Mouse (Mus musculus) MEL (cell line): ENCODE measurements around the gene Rln1. TPM values are rescaled to one million over a fixed set of nuclear protein-coding genes. Genes with fewer than 3 reads are reported as not detected.

Experiments used
- DNase-seq: peaks from one replicate; pipeline ENCODE4 v3.0.0; 2011; ENCODE audit warnings: low read depth, low spot score
- H3K27ac ChIP-seq: 2 replicates; pipeline ENCODE4 v1.5.1; 2012; ENCODE audit warnings: low read depth, mild to moderate bottlenecking, control low read depth, low read length, moderate library complexity; ENCODE audit not compliant: control insufficient read depth
- H3K27me3 ChIP-seq, 2 experiments: fragments of 150-350 bp in 1 of 2; sonication (generic) in 1 of 2; 2 replicates each; pipeline ENCODE4 v1.6.1; 2012; ENCODE audit warnings: low read length in 2 of 2, mild to moderate bottlenecking in 2 of 2, improper control_type of control experiment in 1 of 2, moderate library complexity in 1 of 2; ENCODE audit not compliant: insufficient read depth in 2 of 2, control insufficient read depth in 1 of 2
- H3K36me3 ChIP-seq, 2 experiments: 2 replicates each; pipeline ENCODE4 v1.6.1; 2012 to 2014; ENCODE audit warnings: low read length in 2 of 2, improper control_type of control experiment in 1 of 2, inconsistent platforms in 1 of 2, mild to moderate bottlenecking in 1 of 2; ENCODE audit not compliant: insufficient read depth in 2 of 2, control insufficient read depth in 1 of 2
- H3K4me1 ChIP-seq, 2 experiments: fragments of 150-350 bp in 1 of 2; sonication (generic) in 1 of 2; 2 replicates each; pipeline ENCODE4 v1.6.1; 2012; ENCODE audit warnings: low read length in 2 of 2, improper control_type of control experiment in 1 of 2, mild to moderate bottlenecking in 1 of 2; ENCODE audit not compliant: insufficient read depth in 2 of 2, control insufficient read depth in 1 of 2
- H3K4me3 ChIP-seq, 2 experiments: fragments of 150-350 bp in 1 of 2; sonication (generic) in 1 of 2; 2 replicates each; pipeline ENCODE4 v1.5.1; 2012; ENCODE audit warnings: low read depth in 2 of 2, low read length in 2 of 2, mild to moderate bottlenecking in 2 of 2, moderate library complexity in 2 of 2, control low read depth in 1 of 2, improper control_type of control experiment in 1 of 2; ENCODE audit not compliant: control insufficient read depth in 1 of 2, insufficient read depth in 1 of 2
- H3K79me2 ChIP-seq: 2 replicates; pipeline ENCODE4 v1.6.1; 2012; ENCODE audit warnings: mild to moderate bottlenecking, low read length, moderate library complexity; ENCODE audit not compliant: control insufficient read depth, poor library complexity, insufficient read depth
- H3K9ac ChIP-seq: 2 replicates; pipeline ENCODE4 v1.6.1; 2012; ENCODE audit warnings: low read depth, mild to moderate bottlenecking, control low read depth, low read length, moderate library complexity; ENCODE audit not compliant: control insufficient read depth, poor library complexity, severe bottlenecking
- H3K9me3 ChIP-seq: fragments of 150-350 bp; sonication (generic); replicated peaks from 2 replicates; pipeline ENCODE4 v1.6.1; 2012; ENCODE audit warnings: mild to moderate bottlenecking, low read length, improper control_type of control experiment, moderate library complexity; ENCODE audit not compliant: insufficient read depth
- CHD1 ChIP-seq: IDR thresholded peaks from 2 replicates; pipeline ENCODE4 v1.6.1; 2012; ENCODE audit warnings: low read depth, mild to moderate bottlenecking, inconsistent platforms, low read length, improper control_type of control experiment
- CHD2 ChIP-seq: IDR thresholded peaks from 2 replicates; pipeline ENCODE4 v1.6.1; 2011; ENCODE audit warnings: low read length, improper control_type of control experiment
- E2F4 ChIP-seq: IDR thresholded peaks from 2 replicates; pipeline ENCODE4 v1.6.1; 2011; ENCODE audit warnings: low read depth, low read length, improper control_type of control experiment, borderline replicate concordance
- EP300 ChIP-seq, 2 experiments: IDR thresholded peaks; 2 replicates each; pipeline ENCODE4 v1.6.1; 2011; ENCODE audit warnings: improper control_type of control experiment in 2 of 2, low read length in 2 of 2, low read depth in 1 of 2, mild to moderate bottlenecking in 1 of 2
- ETS1 ChIP-seq: IDR thresholded peaks from 2 replicates; pipeline ENCODE4 v1.6.1; 2012; ENCODE audit warnings: low read depth, mild to moderate bottlenecking, inconsistent platforms, low read length, improper control_type of control experiment, moderate library complexity
- HCFC1 ChIP-seq: IDR thresholded peaks from 2 replicates; pipeline ENCODE4 v1.6.1; 2012; ENCODE audit warnings: low read depth, mild to moderate bottlenecking, inconsistent platforms, low read length, improper control_type of control experiment, moderate library complexity
- JUND ChIP-seq: IDR thresholded peaks from 2 replicates; pipeline ENCODE4 v1.6.1; 2011; ENCODE audit warnings: low read depth, mild to moderate bottlenecking, improper control_type of control experiment, low read length
- MAFK ChIP-seq: IDR thresholded peaks from 2 replicates; pipeline ENCODE4 v1.6.1; 2011; ENCODE audit warnings: low read depth, mild to moderate bottlenecking, low read length, improper control_type of control experiment, borderline replicate concordance
- MAX ChIP-seq: IDR thresholded peaks from 2 replicates; pipeline ENCODE4 v1.6.1; 2011; ENCODE audit warnings: low read length, improper control_type of control experiment
- MAZ ChIP-seq: IDR thresholded peaks from 2 replicates; pipeline ENCODE4 v1.6.1; 2012; ENCODE audit warnings: low read depth, mild to moderate bottlenecking, inconsistent platforms, low read length, improper control_type of control experiment
- MXI1 ChIP-seq: IDR thresholded peaks from 2 replicates; pipeline ENCODE4 v1.6.1; 2011; ENCODE audit warnings: mild to moderate bottlenecking, low read depth, low read length, improper control_type of control experiment
- MYC ChIP-seq: IDR thresholded peaks from 2 replicates; pipeline ENCODE4 v1.6.1; 2011; ENCODE audit warnings: low read depth, mild to moderate bottlenecking, low read length, improper control_type of control experiment, moderate library complexity
- POLR2AphosphoS2 ChIP-seq: IDR thresholded peaks from 2 replicates; pipeline ENCODE4 v1.6.1; 2011; ENCODE audit warnings: low read length, improper control_type of control experiment
- POLR2AphosphoS5 ChIP-seq: IDR thresholded peaks from 2 replicates; pipeline ENCODE4 v1.6.1; 2012; ENCODE audit warnings: low read depth, borderline replicate concordance, mild to moderate bottlenecking, inconsistent platforms, low read length, moderate library complexity, mixed read lengths
- SIN3A ChIP-seq: IDR thresholded peaks from 2 replicates; pipeline ENCODE4 v1.6.1; 2012; ENCODE audit warnings: low read length, improper control_type of control experiment, inconsistent platforms
- SMC3 ChIP-seq: IDR thresholded peaks from 2 replicates; pipeline ENCODE4 v1.6.1; 2011; ENCODE audit warnings: low read depth, low read length, improper control_type of control experiment
- TAL1 ChIP-seq: IDR thresholded peaks from 2 replicates; pipeline ENCODE4 v1.6.1; 2012; ENCODE audit warnings: mild to moderate bottlenecking, inconsistent platforms, low read length, moderate library complexity, mixed read lengths
- TBP ChIP-seq: IDR thresholded peaks from 2 replicates; pipeline ENCODE4 v1.8.0; 2011; ENCODE audit warnings: low read depth, low read length, improper control_type of control experiment
- TCF12 ChIP-seq: IDR thresholded peaks from 2 replicates; pipeline ENCODE4 v1.6.1; 2014; ENCODE audit warnings: low read depth, mild to moderate bottlenecking, inconsistent platforms, low read length, improper control_type of control experiment, moderate library complexity
- USF2 ChIP-seq, 2 experiments: IDR thresholded peaks; 2 replicates each; pipeline ENCODE4 v1.6.1; 2011 to 2012; ENCODE audit warnings: improper control_type of control experiment in 2 of 2, low read length in 2 of 2, borderline replicate concordance in 1 of 2, inconsistent platforms in 1 of 2, low read depth in 1 of 2, mild to moderate bottlenecking in 1 of 2; ENCODE audit not compliant: insufficient read depth in 1 of 2
- ZMIZ1 ChIP-seq: IDR thresholded peaks from 2 replicates; pipeline ENCODE4 v1.6.1; 2012; ENCODE audit warnings: low read depth, mild to moderate bottlenecking, inconsistent platforms, low read length, improper control_type of control experiment, moderate library complexity
- ZNF384 ChIP-seq: IDR thresholded peaks from 2 replicates; pipeline ENCODE4 v1.6.1; 2012; ENCODE audit warnings: low read depth, mild to moderate bottlenecking, inconsistent platforms, low read length, improper control_type of control experiment
- polyA plus RNA-seq, 2 experiments: library from polyadenylated mRNA; stranded (reverse) in 1 of 2; unstranded in 1 of 2; fragments of >175 nt in 1 of 2; fragments of >200 nt in 1 of 2; gene quantifications; 2 replicates each; pipeline versions ENCODE4 v1.2.1 to v1.2.4; 2012; ENCODE audit warnings: low replicate concordance in 2 of 2, low read depth in 1 of 2; ENCODE audit not compliant: insufficient read length in 2 of 2, insufficient read depth in 1 of 2, missing spikeins in 1 of 2
- total RNA-seq: library from RNA; depleted of rRNA; stranded (reverse); fragments of 300-350 nt; gene quantifications from 2 replicates; pipeline ENCODE4 v1.2.3, GENCODE M21; 2012

Rln1 gene
- total and polyA plus RNA-seq, 3 experiments, result 0.04 TPM; not detected in 2

DNA sequence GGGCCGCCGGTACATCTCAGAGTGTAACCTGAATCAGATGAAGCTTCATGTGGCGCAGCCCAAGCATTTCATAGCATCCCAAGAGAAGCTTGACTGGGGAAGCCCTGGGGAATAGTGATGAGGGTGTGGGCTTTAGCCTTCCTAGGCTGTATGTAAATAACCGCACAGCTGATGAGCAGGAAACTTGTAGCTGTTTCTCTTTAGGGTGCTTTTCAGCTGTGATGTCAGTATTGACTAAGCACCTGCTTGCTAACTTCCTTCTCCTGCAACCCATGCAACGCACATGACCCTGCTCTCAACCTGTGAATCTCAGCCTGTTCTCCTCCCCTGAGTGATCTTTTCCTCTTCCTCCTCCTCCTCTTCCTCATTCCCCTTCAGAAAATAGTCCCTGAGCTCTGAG, 29.6 kb upstream of the Rln1 start:
- no peak overlapping the region for H3K4me3 ChIP-seq
- TF ChIP-seq MAX (no peak), ZMIZ1 (no peak)
- no peaks in the 10 kb centered on the region for H3K9me3 ChIP-seq
- DNase-seq, result no peak
- H3K27ac ChIP-seq, result no peak overlapping the region
- H3K27me3 ChIP-seq, result no peaks in the 10 kb centered on the region
- H3K9ac ChIP-seq, result no peak overlapping the region
- H3K36me3 ChIP-seq, result peaks cover 0 to 53% of the 10 kb centered on the region in 2 experiments; a peak in 2 of 4 replicates
- H3K79me2 ChIP-seq, result peaks cover 4% of the 10 kb centered on the region; the same call in 1 of the 2 replicates
- H3K4me1 ChIP-seq, result peaks cover 31 to 42% of the 10 kb centered on the region in 2 experiments

DNA sequence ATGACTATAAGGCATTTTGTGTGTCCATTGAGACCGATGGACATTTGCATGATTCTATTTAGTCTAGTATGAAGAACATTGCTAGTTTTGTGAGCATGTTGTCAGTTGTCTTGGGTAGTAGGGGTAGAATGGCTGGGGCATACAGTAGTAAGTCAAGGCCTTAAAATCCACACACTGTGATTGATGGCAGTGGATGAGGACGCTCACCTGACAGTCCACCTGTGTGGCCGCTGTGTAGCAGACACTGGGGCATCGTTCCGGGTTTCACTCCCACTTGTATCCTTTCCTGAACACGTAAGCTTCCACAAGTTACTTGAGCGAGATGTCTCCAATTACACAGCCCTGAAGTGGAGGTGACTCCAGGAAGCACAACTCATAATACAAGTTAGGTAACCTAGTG, 29.1 kb upstream of the Rln1 start:
- TF ChIP-seq CHD2 (no peak), POLR2AphosphoS5 (no peak; the same call in 1 of the 2 replicates), HCFC1 (no peak), SIN3A (no peak), TAL1 (no peak)
- TF ChIP-seq, all 39 proteins: peak for 0
- Histone ChIP-seq H3K27me3 (no peaks in the 10 kb centered on the region), H3K27ac (no peak overlapping the region), H3K4me1 (peaks cover 26 to 38% of the 10 kb centered on the region in 2 experiments), H3K4me3 (no peak overlapping the region), H3K9me3 (no peaks in the 10 kb centered on the region), H3K79me2 (peaks cover 4% of the 10 kb centered on the region; the same call in 1 of the 2 replicates), H3K9ac (no peak overlapping the region), H3K36me3 (peaks cover 0 to 47% of the 10 kb centered on the region in 2 experiments; a peak in 2 of 4 replicates)
- DNase-seq, result no peak

DNA sequence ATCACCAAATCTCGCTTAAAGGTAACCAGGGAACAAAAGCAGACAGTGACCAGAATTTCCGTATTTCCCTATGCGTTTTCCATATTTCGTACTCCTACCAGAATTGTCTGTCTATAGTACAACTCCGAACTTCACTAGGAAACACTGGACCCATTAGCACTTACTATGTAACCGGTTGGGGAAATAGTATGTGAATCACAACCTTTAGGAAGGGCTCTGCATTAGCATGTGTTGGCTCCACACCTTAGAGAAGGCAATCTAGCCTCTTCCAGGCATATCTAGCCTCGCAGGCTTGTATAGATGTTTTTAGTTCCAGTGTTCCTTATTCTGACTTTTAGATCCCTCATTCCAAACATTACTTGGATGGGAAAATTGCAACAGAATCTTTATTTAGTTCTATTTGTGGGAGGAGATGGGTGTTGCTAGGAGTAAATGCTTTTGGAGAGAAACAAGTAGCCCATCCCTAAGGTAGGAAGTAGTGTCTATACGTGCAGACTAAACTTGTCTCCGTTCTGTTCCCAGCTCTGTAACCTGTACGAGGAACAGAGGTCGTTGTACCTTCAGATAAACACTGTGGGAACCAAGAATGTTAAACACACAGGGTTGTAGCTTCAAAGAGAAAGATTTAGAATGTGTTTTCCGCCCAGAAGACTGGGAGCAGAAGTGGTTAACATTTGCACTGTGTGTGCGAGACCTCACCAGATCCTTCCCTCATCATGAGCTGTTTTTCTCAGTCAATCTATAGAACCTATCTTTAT, 27.9 kb upstream of the Rln1 start:
- H3K36me3 ChIP-seq, result peaks cover 0 to 38% of the 10 kb centered on the region in 2 experiments; a peak in 2 of 4 replicates
- peaks cover 16 to 33% of the 10 kb centered on the region in 2 experiments for H3K4me1 ChIP-seq
- H3K79me2 ChIP-seq, result peaks cover 4% of the 10 kb centered on the region; the same call in 1 of the 2 replicates
- no peaks in the 10 kb centered on the region for H3K27me3 ChIP-seq
- H3K27ac ChIP-seq, result no peak overlapping the region
- no peak for DNase-seq
- H3K9me3 ChIP-seq, result no peaks in the 10 kb centered on the region
- TF ChIP-seq CHD1 (no peak), ZMIZ1 (no peak), MAZ (no peak), MYC (no peak), MAX (no peak), ZNF384 (no peak), POLR2AphosphoS2 (no peak), TCF12 (no peak), SMC3 (no peak), JUND (no peak), CHD2 (no peak), MXI1 (no peak), TBP (no peak), EP300 (IDR thresholded peaks at IDR 0.05; ENCODE audit: low read depth in 1 of 2, low read length in 2 of 2) (no peak), USF2 (IDR thresholded peaks at IDR 0.05; ENCODE audit: borderline replicate concordance in 1 of 2, insufficient read depth in 1 of 2, low read depth in 1 of 2, low read length in 2 of 2) (no peak), ETS1 (no peak), TAL1 (no peak), MAFK (no peak), E2F4 (no peak), HCFC1 (no peak)
- H3K9ac ChIP-seq, result peak overlapping the region; percentile 58
- H3K4me3 ChIP-seq, result peak overlapping the region; percentile 61 to 62
